Mouse (Mus musculus) erythroblast, embryonic 14.5 days (primary cell): Measurements from ENCODE around the gene Krt80. TPM values are rescaled to one million over a fixed set of nuclear protein-coding genes. Genes with fewer than 3 reads are reported as not detected.

Experiments
- H3K27me3 ChIP-seq: 2 replicates; pipeline ENCODE4 v1.6.1; 2012; ENCODE audit warnings: inconsistent platforms; ENCODE audit not compliant: control insufficient read depth
- H3K36me3 ChIP-seq: 2 replicates; pipeline ENCODE4 v1.6.1; 2012; ENCODE audit warnings: mild to moderate bottlenecking, inconsistent platforms; ENCODE audit not compliant: control insufficient read depth
- H3K4me1 ChIP-seq: 2 replicates; pipeline ENCODE4 v1.6.1; 2012; ENCODE audit warnings: inconsistent platforms; ENCODE audit not compliant: control insufficient read depth
- H3K4me3 ChIP-seq: replicated peaks from 2 replicates; pipeline ENCODE3; 2012; ENCODE audit warnings: moderate library complexity, mild to moderate bottlenecking, inconsistent platforms
- H3K9me3 ChIP-seq: 2 replicates; pipeline ENCODE4 v1.6.1; 2012; ENCODE audit warnings: low read length, inconsistent platforms, mixed read lengths; ENCODE audit not compliant: control insufficient read depth
- GATA1 ChIP-seq: IDR thresholded peaks from 2 replicates; pipeline ENCODE4 v1.6.1; 2012; ENCODE audit warnings: low read length, inconsistent platforms, mixed read lengths
- TAL1 ChIP-seq: IDR thresholded peaks from 3 replicates; pipeline ENCODE4 v1.6.1; 2012; ENCODE audit warnings: low read length, inconsistent platforms, mixed read lengths
- polyA plus RNA-seq: library from polyadenylated mRNA; stranded (reverse); fragments of >175 nt; gene quantifications from 2 replicates; pipeline ENCODE4 v1.2.3, GENCODE M21; 2012

The Krt80 gene
- polyA plus RNA-seq, 1 experiment: not detected

DNA sequence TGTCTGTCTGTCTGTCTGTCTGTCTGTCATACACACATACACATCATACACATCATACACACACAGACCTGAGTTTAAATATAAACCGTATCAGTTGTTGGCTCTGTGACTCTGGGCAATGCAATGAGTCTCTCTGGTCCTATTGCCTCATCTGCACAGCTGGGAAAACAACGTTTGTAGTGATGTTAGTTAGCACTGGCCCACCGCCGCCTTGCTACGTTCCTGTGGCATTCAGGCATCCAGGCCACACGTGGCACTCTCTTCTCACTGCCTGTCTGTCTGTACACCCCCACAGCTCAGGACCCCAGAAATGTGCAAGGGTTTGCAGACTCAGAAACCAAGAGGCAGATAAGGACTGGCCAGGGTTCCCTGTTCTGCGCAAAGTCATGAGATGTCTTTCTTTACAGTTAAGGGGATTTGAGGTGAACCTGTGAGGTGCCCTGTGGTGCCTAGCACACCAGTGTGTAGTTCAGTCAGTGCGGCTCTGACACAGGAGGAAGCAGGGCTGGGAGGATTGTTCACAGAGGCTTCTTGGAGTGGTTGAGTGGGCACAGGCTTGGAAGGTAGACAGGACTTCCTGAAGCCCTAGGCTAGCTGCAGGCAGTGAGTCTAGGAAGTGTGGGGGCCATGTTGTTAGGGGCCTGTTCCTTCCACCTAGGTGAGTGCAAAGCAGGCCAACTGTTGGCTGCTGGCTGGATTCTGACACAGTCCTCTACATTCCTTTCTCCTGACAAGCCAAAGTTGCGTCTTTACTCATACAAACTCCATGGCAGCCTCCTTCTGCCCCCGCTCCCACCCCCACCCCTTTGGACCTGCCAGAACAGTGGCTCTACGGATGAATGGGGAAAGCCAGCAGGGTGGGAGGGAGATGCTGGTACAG lies 1.2 kb downstream of the Krt80 start:
- Histone ChIP-seq H3K4me3 (no peak overlapping the region), H3K36me3 (no peaks in the 10 kb centered on the region), H3K4me1 (no peaks in the 10 kb centered on the region), H3K27me3 (no peaks in the 10 kb centered on the region; the same call in 1 of the 2 replicates), H3K9me3 (no peaks in the 10 kb centered on the region)
- TF ChIP-seq TAL1 (no peak), GATA1 (no peak)

DNA sequence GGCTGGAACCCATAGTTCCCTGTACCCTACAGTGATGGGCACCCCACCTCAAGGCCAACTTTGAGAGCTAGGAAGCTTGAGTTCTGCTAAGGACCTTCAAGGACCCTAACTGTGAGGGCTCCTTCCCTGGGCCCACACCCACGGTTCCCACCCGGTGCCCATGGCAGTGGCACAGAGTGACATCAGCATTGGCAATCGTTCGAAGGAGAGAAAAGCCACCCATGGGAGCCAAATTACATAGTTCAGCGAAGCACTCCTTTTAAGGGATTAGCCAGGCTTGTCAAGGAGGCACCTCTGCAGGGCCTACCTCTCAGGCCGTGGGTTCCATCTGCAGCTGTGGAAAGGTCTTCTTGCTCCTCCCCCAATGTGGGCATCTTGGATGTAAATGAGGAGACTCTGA lies 1.9 kb downstream of the Krt80 start:
- H3K4me1 ChIP-seq: no peaks in the 10 kb centered on the region
- H3K4me3 ChIP-seq: no peak overlapping the region
- H3K36me3 ChIP-seq: no peaks in the 10 kb centered on the region
- H3K9me3 ChIP-seq: no peaks in the 10 kb centered on the region
- TF ChIP-seq TAL1 (no peak), GATA1 (no peak)
- H3K27me3 ChIP-seq: no peaks in the 10 kb centered on the region; the same call in 1 of the 2 replicates

DNA sequence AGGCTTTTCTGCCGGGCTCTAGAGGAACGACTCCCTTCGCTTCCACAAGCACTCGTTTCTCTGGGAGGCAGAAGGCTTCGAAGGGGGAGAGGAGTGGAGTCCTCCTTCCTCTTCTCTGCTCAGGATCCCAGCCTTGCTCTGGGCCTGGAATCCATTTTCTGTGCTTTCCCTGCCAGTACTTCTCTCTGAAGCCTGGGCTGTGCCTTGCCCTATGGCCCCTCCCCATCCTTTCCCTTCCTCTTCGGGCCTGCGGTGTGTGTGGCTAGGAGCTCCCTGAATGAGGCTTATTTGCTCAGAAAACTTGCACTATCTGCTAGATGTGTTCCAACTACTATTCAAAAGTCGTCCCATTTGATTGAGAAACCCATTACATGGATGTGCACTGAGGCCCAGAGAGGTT lies 2.5 kb downstream of the Krt80 start:
- H3K27me3 ChIP-seq: no peaks in the 10 kb centered on the region; the same call in 1 of the 2 replicates
- no peaks in the 10 kb centered on the region for H3K36me3 ChIP-seq
- H3K4me3 ChIP-seq: no peak overlapping the region
- no peaks in the 10 kb centered on the region for H3K4me1 ChIP-seq
- no peak for TF ChIP-seq TAL1
- TF ChIP-seq GATA1: no peak
- no peaks in the 10 kb centered on the region for H3K9me3 ChIP-seq

DNA sequence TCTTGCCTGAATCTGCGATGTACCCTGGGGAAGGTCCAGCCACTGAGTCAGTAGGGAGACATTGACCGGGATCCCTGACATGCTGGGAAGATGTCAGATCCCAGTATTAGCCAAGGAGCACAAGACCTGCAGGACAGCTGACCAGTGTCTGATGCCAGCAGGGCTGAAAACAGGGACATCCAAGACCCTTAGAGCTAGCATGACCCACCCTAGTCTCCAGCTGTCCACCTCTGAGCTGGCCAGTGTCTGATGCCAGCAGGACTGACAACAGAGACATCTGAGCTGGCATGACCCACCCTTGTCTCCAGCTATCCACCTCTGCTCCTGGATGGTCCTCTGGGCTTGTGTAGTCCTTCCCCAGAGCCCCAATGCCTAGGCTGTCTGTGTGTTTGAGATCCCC lies 3.0 kb downstream of the Krt80 start:
- Histone ChIP-seq H3K27me3 (no peaks in the 10 kb centered on the region; the same call in 1 of the 2 replicates), H3K4me3 (no peak overlapping the region), H3K9me3 (no peaks in the 10 kb centered on the region), H3K36me3 (no peaks in the 10 kb centered on the region), H3K4me1 (no peaks in the 10 kb centered on the region)
- no peak for TF ChIP-seq GATA1
- no peak for TF ChIP-seq TAL1

DNA sequence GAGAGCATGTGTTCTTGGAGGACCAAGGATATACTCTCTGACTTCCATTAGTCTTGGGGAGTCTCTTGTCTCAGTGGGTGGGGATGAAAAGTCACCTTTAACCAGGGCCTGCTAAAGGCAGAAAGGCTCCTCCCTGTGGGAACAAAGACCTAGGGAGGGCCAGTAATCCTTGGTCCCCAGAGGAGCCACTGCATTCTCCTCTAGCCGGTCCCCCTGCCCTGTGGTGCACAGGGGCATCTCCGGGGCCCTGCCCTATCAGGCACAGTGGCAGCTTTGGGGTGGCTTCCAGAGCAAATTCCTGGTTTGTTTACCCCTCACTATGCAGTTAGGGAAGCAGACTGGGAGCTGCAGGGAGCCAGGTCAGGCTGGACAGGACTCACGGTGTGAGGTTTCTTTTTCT lies 3.5 kb downstream of the Krt80 start:
- Histone ChIP-seq H3K4me3 (no peak overlapping the region), H3K36me3 (no peaks in the 10 kb centered on the region), H3K9me3 (no peaks in the 10 kb centered on the region), H3K4me1 (no peaks in the 10 kb centered on the region), H3K27me3 (no peaks in the 10 kb centered on the region; the same call in 1 of the 2 replicates)
- TF ChIP-seq GATA1: no peak
- TF ChIP-seq TAL1: no peak

DNA sequence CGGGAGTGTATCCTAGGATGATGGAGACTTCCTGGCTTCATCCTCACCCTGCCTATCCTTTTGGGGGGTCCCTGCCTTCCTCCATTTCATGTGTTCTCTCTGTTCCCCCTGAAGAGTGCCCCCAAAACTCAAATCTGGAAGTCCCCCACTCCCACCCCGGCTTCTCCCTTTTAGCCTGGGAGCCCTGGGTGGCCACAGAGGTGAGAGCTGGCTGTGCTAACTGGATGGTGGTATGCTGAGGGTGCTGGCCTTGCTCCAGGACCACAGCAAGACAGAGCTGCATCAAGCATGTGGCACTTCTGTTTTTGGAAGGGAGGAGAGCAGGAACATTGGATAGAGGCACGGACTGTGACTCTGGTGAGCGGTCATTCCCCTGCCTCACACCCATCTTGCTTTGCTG lies 4.2 kb downstream of the Krt80 start:
- Histone ChIP-seq H3K36me3 (no peaks in the 10 kb centered on the region), H3K4me1 (no peaks in the 10 kb centered on the region), H3K4me3 (no peak overlapping the region), H3K27me3 (no peaks in the 10 kb centered on the region; the same call in 1 of the 2 replicates), H3K9me3 (no peaks in the 10 kb centered on the region)
- TF ChIP-seq TAL1: no peak
- TF ChIP-seq GATA1: no peak

DNA sequence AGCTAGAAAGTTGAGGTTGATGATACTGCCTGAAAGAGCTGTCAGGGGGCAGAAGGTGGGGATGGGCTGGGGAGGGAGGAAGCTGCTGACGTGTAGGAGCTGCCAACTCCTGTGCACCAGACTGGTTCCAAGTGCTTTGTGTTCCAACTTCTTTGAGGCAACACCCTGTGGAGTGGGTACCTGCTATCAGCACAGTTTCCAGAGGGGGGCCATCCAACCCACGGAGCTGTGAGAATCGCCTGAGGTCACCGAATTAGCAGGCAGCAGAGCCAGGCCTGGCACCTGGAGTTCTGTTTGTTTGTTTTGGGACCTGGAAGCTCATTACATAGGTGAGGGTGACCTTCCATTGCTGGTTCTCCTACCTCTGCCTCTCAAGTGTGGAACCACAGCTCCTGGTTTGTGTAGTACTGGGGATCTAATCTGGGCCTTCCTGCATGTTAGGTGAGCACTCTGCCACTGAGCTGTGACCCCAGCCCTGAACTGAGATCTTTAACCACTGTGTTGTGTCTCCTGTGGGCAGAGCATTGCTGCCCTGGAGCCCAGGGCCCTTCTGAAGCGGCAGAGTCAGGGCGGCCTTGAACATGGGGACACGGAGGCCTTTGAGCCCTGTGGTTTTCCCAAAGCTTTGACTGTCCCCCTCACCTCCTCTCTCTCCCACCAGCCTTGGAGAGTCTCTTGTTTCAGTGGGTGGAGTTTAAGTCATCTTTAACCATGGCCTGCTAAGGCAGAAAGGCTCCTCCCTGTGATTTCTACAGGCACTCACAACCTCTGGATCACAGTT lies 4.9 kb downstream of the Krt80 start:
- no peaks in the 10 kb centered on the region; the same call in 1 of the 2 replicates for H3K27me3 ChIP-seq
- H3K4me3 ChIP-seq: no peak overlapping the region
- TF ChIP-seq GATA1 (no peak), TAL1 (no peak)
- no peaks in the 10 kb centered on the region for H3K9me3 ChIP-seq
- no peaks in the 10 kb centered on the region for H3K4me1 ChIP-seq
- no peaks in the 10 kb centered on the region for H3K36me3 ChIP-seq

DNA sequence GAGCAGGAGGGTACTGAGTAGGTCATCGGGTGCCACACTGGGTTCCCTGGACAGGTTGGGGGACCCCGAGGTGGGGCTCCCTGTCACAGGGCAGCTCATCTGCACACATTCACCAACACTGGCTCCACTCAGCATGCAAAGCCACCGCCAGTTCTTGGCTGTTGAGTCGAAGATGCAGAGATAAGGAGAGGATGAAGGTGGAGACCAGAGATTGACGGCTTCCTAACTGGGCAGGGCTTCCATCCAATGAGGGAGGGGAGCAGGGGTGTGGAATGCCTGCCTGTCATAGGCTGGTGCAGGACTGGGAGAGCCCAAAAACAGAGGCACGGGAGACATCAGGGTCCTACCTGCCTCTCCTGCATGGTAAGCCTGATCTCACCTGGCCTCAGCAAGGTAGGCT lies 5.5 kb downstream of the Krt80 start:
- Histone ChIP-seq H3K27me3 (no peaks in the 10 kb centered on the region; the same call in 1 of the 2 replicates), H3K4me3 (no peak overlapping the region), H3K36me3 (no peaks in the 10 kb centered on the region), H3K4me1 (no peaks in the 10 kb centered on the region), H3K9me3 (no peaks in the 10 kb centered on the region)
- TF ChIP-seq GATA1 (no peak), TAL1 (no peak)

DNA sequence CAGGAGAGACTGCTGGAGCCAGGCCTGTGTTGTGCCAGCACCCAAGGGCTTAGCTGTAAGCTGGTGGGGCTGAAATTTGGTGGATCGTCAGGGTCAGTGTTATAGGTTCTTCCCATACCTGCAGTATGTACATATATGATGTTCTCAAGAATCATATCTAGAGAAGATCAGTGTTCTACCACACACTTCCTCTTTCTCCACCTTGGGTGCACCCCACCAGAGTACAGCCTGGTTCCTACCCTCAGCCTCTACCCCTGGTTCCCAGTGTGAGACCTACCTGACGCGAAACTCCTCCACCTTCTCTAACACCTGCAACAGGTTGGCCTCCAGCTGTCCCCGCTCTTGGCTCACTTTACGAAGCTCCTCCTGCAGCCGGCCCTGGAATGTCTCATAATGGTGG lies 6.0 kb downstream of the Krt80 start:
- TF ChIP-seq TAL1: no peak
- Histone ChIP-seq H3K36me3 (no peaks in the 10 kb centered on the region), H3K4me1 (no peaks in the 10 kb centered on the region), H3K4me3 (no peak overlapping the region), H3K9me3 (no peaks in the 10 kb centered on the region), H3K27me3 (no peaks in the 10 kb centered on the region; the same call in 1 of the 2 replicates)
